Mouse (Mus musculus): ENCODE measurements around the gene Cpa1. TPM values are rescaled to one million over a fixed set of nuclear protein-coding genes. Genes with fewer than 3 reads are reported as not detected.

Cpa1 gene
- 0.27 TPM in 1 of 2 replicates, not detected in the other for polyA plus RNA-seq (2014; fragmentation: Nextera tagmentation; extraction: Ambion mirVana)

GRCm38 (mm10) chr6:30638674-30639268, at the start of gene Cpa1:
Gene Cpa1 (plus strand): TSS chr6:30639218.
- Histone ChIP-seq H3K27me3 (ENCODE audit: control insufficient read depth, insufficient read depth, low read length) (no peaks in the 10 kb centered on the region), H3K4me2 (ENCODE audit: low read depth, severe bottlenecking) (no peak within 1 kb of the TSS), H3K36me3 (ENCODE audit: control insufficient read depth, insufficient read depth, low read length) (no peaks in the 10 kb centered on the region), H3K9me3 (ENCODE audit: control insufficient read depth, low read length) (no peaks in the 10 kb centered on the region), H3K4me1 (ENCODE audit: control insufficient read depth, insufficient read depth, low read length) (peaks cover 16% of the 10 kb centered on the region), H3K9ac (ENCODE audit: low read length) (no peak within 1 kb of the TSS), H3K27ac (replicated peaks; ENCODE audit: low read depth, low read length) (no peak within 1 kb of the TSS), H3K4me3 (ENCODE audit: low read depth, low read length) (no peak within 1 kb of the TSS)
- no peak for DNase-seq (ENCODE audit: low spot score)
- 90% methylated on average over 5 of the region's 5 CpGs for WGBS
- no peak for ATAC-seq (ENCODE audit: insufficient number of reproducible peaks, low FRiP score, low TSS enrichment, low read depth)

GRCm38 (mm10) chr6:30589819-30590218, 49.2 kb upstream of the Cpa1 start:
- Histone ChIP-seq H3K27ac (replicated peaks; ENCODE audit: low read depth, low read length) (no peak overlapping the region), H3K27me3 (ENCODE audit: control insufficient read depth, insufficient read depth, low read length) (no peaks in the 10 kb centered on the region), H3K4me1 (ENCODE audit: control insufficient read depth, insufficient read depth, low read length) (peaks cover 13% of the 10 kb centered on the region), H3K4me2 (ENCODE audit: low read depth, severe bottlenecking) (no peak overlapping the region), H3K4me3 (ENCODE audit: low read depth, low read length) (no peak overlapping the region), H3K36me3 (ENCODE audit: control insufficient read depth, insufficient read depth, low read length) (no peaks in the 10 kb centered on the region), H3K9me3 (ENCODE audit: control insufficient read depth, low read length) (no peaks in the 10 kb centered on the region), H3K9ac (ENCODE audit: low read length) (no peak overlapping the region)
- WGBS, result 9% methylated on average over 2 of the region's 2 CpGs
- ATAC-seq (ENCODE audit: insufficient number of reproducible peaks, low FRiP score, low TSS enrichment, low read depth) (no peak), DNase-seq (ENCODE audit: low spot score) (no peak)

GRCm38 (mm10) chr6:30591851-30592404, 47.1 kb upstream of the Cpa1 start:
- WGBS, result 8% methylated on average over 5 of the region's 5 CpGs
- H3K4me1 ChIP-seq (ENCODE audit: control insufficient read depth, insufficient read depth, low read length), result peaks cover 20% of the 10 kb centered on the region

GRCm38 (mm10) chr6:30592417-30592974, 46.5 kb upstream of the Cpa1 start:
- Histone ChIP-seq H3K4me3 (ENCODE audit: low read depth, low read length) (no peak overlapping the region), H3K36me3 (ENCODE audit: control insufficient read depth, insufficient read depth, low read length) (no peaks in the 10 kb centered on the region), H3K27me3 (ENCODE audit: control insufficient read depth, insufficient read depth, low read length) (no peaks in the 10 kb centered on the region), H3K4me1 (ENCODE audit: control insufficient read depth, insufficient read depth, low read length) (peaks cover 20% of the 10 kb centered on the region), H3K9me3 (ENCODE audit: control insufficient read depth, low read length) (no peaks in the 10 kb centered on the region), H3K4me2 (ENCODE audit: low read depth, severe bottlenecking) (no peak overlapping the region), H3K9ac (ENCODE audit: low read length) (no peak overlapping the region), H3K27ac (replicated peaks; ENCODE audit: low read depth, low read length) (no peak overlapping the region)
- no peak for ATAC-seq (ENCODE audit: insufficient number of reproducible peaks, low FRiP score, low TSS enrichment, low read depth)
- 41% methylated on average over 10 of the region's 10 CpGs for WGBS
- DNase-seq (ENCODE audit: low spot score), result no peak

More at GRCm38 (mm10) chr6:30591851-30592404, 47.1 kb upstream of the Cpa1 start:
- peak overlapping the region; percentile 9; the same call in 1 of the 2 replicates for H3K27ac ChIP-seq (replicated peaks; ENCODE audit: low read depth, low read length)
- H3K4me2 ChIP-seq (ENCODE audit: low read depth, severe bottlenecking), result no peak overlapping the region
- H3K4me3 ChIP-seq (ENCODE audit: low read depth, low read length), result no peak overlapping the region
- ATAC-seq (ENCODE audit: insufficient number of reproducible peaks, low FRiP score, low TSS enrichment, low read depth) (no peak), DNase-seq (ENCODE audit: low spot score) (peak; percentile 51)
- no peaks in the 10 kb centered on the region for H3K9me3 ChIP-seq (ENCODE audit: control insufficient read depth, low read length)
- no peaks in the 10 kb centered on the region for H3K27me3 ChIP-seq (ENCODE audit: control insufficient read depth, insufficient read depth, low read length)
- H3K36me3 ChIP-seq (ENCODE audit: control insufficient read depth, insufficient read depth, low read length), result no peaks in the 10 kb centered on the region
- no peak overlapping the region for H3K9ac ChIP-seq (ENCODE audit: low read length)

GRCm38 (mm10) chr6:30594364-30594763, 44.7 kb upstream of the Cpa1 start:
- 70% methylated on average over 7 of the region's 7 CpGs for WGBS
- Histone ChIP-seq H3K36me3 (ENCODE audit: control insufficient read depth, insufficient read depth, low read length) (no peaks in the 10 kb centered on the region), H3K27me3 (ENCODE audit: control insufficient read depth, insufficient read depth, low read length) (no peaks in the 10 kb centered on the region), H3K4me2 (ENCODE audit: low read depth, severe bottlenecking) (no peak overlapping the region), H3K27ac (replicated peaks; ENCODE audit: low read depth, low read length) (no peak overlapping the region), H3K4me1 (ENCODE audit: control insufficient read depth, insufficient read depth, low read length) (peaks cover 23% of the 10 kb centered on the region), H3K9ac (ENCODE audit: low read length) (no peak overlapping the region), H3K4me3 (ENCODE audit: low read depth, low read length) (no peak overlapping the region), H3K9me3 (ENCODE audit: control insufficient read depth, low read length) (no peaks in the 10 kb centered on the region)
- no peak for ATAC-seq (ENCODE audit: insufficient number of reproducible peaks, low FRiP score, low TSS enrichment, low read depth)
- no peak for DNase-seq (ENCODE audit: low spot score)

- H3K4me3 ChIP-seq (ENCODE audit: low read depth, low read length), result no peak overlapping the region
- H3K9me3 ChIP-seq (ENCODE audit: control insufficient read depth, low read length), result no peaks in the 10 kb centered on the region
- 93% methylated on average over 8 of the region's 8 CpGs for WGBS
- H3K4me1 ChIP-seq (ENCODE audit: control insufficient read depth, insufficient read depth, low read length), result peaks cover 16% of the 10 kb centered on the region
- no peak overlapping the region for H3K4me2 ChIP-seq (ENCODE audit: low read depth, severe bottlenecking)
- ATAC-seq (ENCODE audit: insufficient number of reproducible peaks, low FRiP score, low TSS enrichment, low read depth) (no peak), DNase-seq (ENCODE audit: low spot score) (no peak)
- H3K27ac ChIP-seq (replicated peaks; ENCODE audit: low read depth, low read length), result no peak overlapping the region; the same call in 1 of the 2 replicates
- H3K9ac ChIP-seq (ENCODE audit: low read length), result no peak overlapping the region
- H3K27me3 ChIP-seq (ENCODE audit: control insufficient read depth, insufficient read depth, low read length), result no peaks in the 10 kb centered on the region
- no peaks in the 10 kb centered on the region for H3K36me3 ChIP-seq (ENCODE audit: control insufficient read depth, insufficient read depth, low read length)
Observed at GRCm38 (mm10) chr6:30596230-30596898, 42.7 kb upstream of the Cpa1 start.

- Histone ChIP-seq H3K9me3 (ENCODE audit: control insufficient read depth, low read length) (no peaks in the 10 kb centered on the region), H3K27me3 (ENCODE audit: control insufficient read depth, insufficient read depth, low read length) (no peaks in the 10 kb centered on the region), H3K36me3 (ENCODE audit: control insufficient read depth, insufficient read depth, low read length) (no peaks in the 10 kb centered on the region), H3K4me3 (ENCODE audit: low read depth, low read length) (no peak overlapping the region), H3K4me2 (ENCODE audit: low read depth, severe bottlenecking) (no peak overlapping the region), H3K4me1 (ENCODE audit: control insufficient read depth, insufficient read depth, low read length) (peaks cover 24% of the 10 kb centered on the region), H3K27ac (replicated peaks; ENCODE audit: low read depth, low read length) (no peak overlapping the region), H3K9ac (ENCODE audit: low read length) (no peak overlapping the region)
- ATAC-seq (ENCODE audit: insufficient number of reproducible peaks, low FRiP score, low TSS enrichment, low read depth), result no peak
- 69% methylated on average over 3 of the region's 3 CpGs for WGBS
- DNase-seq (ENCODE audit: low spot score), result no peak
Observed at GRCm38 (mm10) chr6:30600033-30600432, 39.0 kb upstream of the Cpa1 start.

GRCm38 (mm10) chr6:30600995-30601394, 38.0 kb upstream of the Cpa1 start:
- H3K4me3 ChIP-seq (ENCODE audit: low read depth, low read length), result no peak overlapping the region
- DNase-seq (ENCODE audit: low spot score) (no peak), ATAC-seq (ENCODE audit: insufficient number of reproducible peaks, low FRiP score, low TSS enrichment, low read depth) (no peak)
- H3K27me3 ChIP-seq (ENCODE audit: control insufficient read depth, insufficient read depth, low read length), result no peaks in the 10 kb centered on the region
- H3K9ac ChIP-seq (ENCODE audit: low read length), result no peak overlapping the region
- H3K4me2 ChIP-seq (ENCODE audit: low read depth, severe bottlenecking), result no peak overlapping the region
- H3K36me3 ChIP-seq (ENCODE audit: control insufficient read depth, insufficient read depth, low read length), result no peaks in the 10 kb centered on the region
- peaks cover 27% of the 10 kb centered on the region for H3K4me1 ChIP-seq (ENCODE audit: control insufficient read depth, insufficient read depth, low read length)
- WGBS, result 71% methylated on average over 1 of the region's 1 CpGs
- no peaks in the 10 kb centered on the region for H3K9me3 ChIP-seq (ENCODE audit: control insufficient read depth, low read length)
- H3K27ac ChIP-seq (replicated peaks; ENCODE audit: low read depth, low read length), result no peak overlapping the region
